Mouse (Mus musculus) thymus, adult 2 months (tissue): ENCODE results near the gene Megf9. TPM values are rescaled to one million over a fixed set of nuclear protein-coding genes. Genes with fewer than 3 reads are reported as not detected.

Experiments used
- DNase-seq: peaks from one replicate; pipeline ENCODE4 v3.0.0; 2021
- H3K27ac ChIP-seq: fragments of 200-500 bp; 2 replicates; pipeline ENCODE4 v1.5.1; 2012; ENCODE audit warnings: low read length, control low read depth; ENCODE audit not compliant: control insufficient read depth, insufficient read depth
- H3K27me3 ChIP-seq: fragments of 200-500 bp; 2 replicates; pipeline ENCODE4 v1.6.1; 2012; ENCODE audit warnings: mild to moderate bottlenecking, low read length, moderate library complexity, mixed read lengths; ENCODE audit not compliant: control insufficient read depth, insufficient read depth
- H3K36me3 ChIP-seq: fragments of 200-500 bp; 2 replicates; pipeline ENCODE4 v1.6.1; 2012; ENCODE audit warnings: mild to moderate bottlenecking, low read length, moderate library complexity; ENCODE audit not compliant: control insufficient read depth, insufficient read depth
- H3K4me1 ChIP-seq: fragments of 200-500 bp; replicated peaks from 2 replicates; pipeline ENCODE4 v1.6.1; 2012; ENCODE audit warnings: low read length; ENCODE audit not compliant: control insufficient read depth, insufficient read depth
- H3K4me3 ChIP-seq: fragments of 200-500 bp; 2 replicates; pipeline ENCODE4 v1.5.1; 2012; ENCODE audit warnings: mild to moderate bottlenecking, low read length, control low read depth, moderate library complexity; ENCODE audit not compliant: control insufficient read depth, insufficient read depth
- CTCF ChIP-seq: fragments of 200-500 bp; IDR thresholded peaks from 2 replicates; pipeline ENCODE4 v1.5.1; 2012; ENCODE audit warnings: mild to moderate bottlenecking, control low read depth, low read length, moderate library complexity, borderline replicate concordance; ENCODE audit not compliant: control insufficient read depth, poor library complexity, insufficient read depth; ENCODE audit errors: extremely low read depth
- POLR2A ChIP-seq: fragments of 200-500 bp; IDR thresholded peaks from 2 replicates; pipeline ENCODE4 v1.6.1; 2012; ENCODE audit warnings: mild to moderate bottlenecking, low read length, control low read depth, moderate library complexity; ENCODE audit not compliant: control insufficient read depth, poor library complexity, insufficient read depth; ENCODE audit errors: extremely low read depth
- WGBS: fragments of 180-500 bp; shearing (Covaris S2); methylation state at CpG from one replicate; pipeline ENCODE4 v1.1.7; 2018; 5-methylcytosine and 5-hydroxymethylcytosine counted together
- polyA plus RNA-seq: library from polyadenylated mRNA; depleted of rRNA; stranded (reverse); fragments of >200 nt; gene quantifications from 2 replicates; pipeline ENCODE4 v1.2.3, GENCODE M21; 2012; rRNA removed

Gene Megf9
- polyA plus RNA-seq, 1 experiment: 18.4 TPM

DNA sequence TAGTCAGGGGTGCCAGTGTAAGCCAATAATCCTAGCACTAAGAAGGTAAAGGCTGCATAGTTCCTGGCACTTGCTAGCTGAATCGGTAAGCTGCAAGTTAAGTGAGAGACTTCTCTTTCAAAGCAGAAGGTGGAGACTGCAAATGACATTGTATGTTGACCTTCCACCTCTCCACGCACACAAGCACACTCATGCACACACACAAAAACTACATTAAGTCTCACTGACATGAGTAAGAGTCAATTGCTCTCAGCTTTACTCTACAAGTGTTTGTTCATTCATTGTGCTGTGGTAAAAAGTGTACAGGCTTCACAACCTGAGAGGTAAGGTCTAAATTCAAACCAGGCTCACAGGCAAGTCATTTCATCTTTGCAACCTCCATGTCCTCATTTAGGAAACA, 140.1 kb downstream of the Megf9 start:
- no peak overlapping the region for H3K27ac ChIP-seq
- H3K27me3 ChIP-seq: no peaks in the 10 kb centered on the region
- no peak overlapping the region for H3K4me3 ChIP-seq
- no peaks in the 10 kb centered on the region for H3K36me3 ChIP-seq
- no peaks in the 10 kb centered on the region for H3K4me1 ChIP-seq
- TF ChIP-seq CTCF (no peak), POLR2A (no peak)
- 97% methylated on average over 2 of the region's 2 CpGs for WGBS
- no peak for DNase-seq

DNA sequence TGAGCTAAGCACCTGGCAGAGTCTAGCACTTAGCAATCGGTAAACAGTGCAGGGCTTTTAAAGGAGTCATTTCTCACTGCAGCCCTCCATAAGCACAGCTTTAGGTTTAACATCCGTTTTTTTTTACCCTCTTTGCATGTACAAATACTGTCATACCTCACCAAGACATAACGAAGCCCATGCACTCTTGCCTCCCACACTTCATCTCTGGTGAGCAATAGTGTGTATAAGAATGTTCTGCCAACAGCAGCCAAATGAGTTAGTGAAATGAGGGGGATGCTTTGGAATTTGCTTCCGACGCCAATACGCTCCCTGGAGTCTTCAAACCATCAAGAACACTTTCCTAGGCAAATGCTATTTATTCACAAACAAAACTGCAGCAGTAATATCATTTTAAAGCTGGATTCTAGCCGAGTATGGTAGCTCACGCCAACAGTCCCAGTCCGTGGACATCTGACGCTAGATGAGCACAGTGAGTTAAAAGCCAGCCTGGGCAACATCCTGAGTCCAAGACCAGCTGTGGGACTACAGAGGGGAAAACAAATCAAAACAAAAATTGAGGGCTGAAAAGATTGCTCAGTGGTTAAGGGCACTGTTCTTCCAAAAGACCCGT, 142.9 kb downstream of the Megf9 start:
- no peaks in the 10 kb centered on the region for H3K36me3 ChIP-seq
- WGBS: 95% methylated on average over 11 of the region's 11 CpGs
- no peaks in the 10 kb centered on the region for H3K27me3 ChIP-seq
- TF ChIP-seq CTCF (no peak), POLR2A (no peak)
- H3K4me1 ChIP-seq: no peaks in the 10 kb centered on the region
- DNase-seq: no peak
- no peak overlapping the region for H3K4me3 ChIP-seq
- no peak overlapping the region for H3K27ac ChIP-seq

DNA sequence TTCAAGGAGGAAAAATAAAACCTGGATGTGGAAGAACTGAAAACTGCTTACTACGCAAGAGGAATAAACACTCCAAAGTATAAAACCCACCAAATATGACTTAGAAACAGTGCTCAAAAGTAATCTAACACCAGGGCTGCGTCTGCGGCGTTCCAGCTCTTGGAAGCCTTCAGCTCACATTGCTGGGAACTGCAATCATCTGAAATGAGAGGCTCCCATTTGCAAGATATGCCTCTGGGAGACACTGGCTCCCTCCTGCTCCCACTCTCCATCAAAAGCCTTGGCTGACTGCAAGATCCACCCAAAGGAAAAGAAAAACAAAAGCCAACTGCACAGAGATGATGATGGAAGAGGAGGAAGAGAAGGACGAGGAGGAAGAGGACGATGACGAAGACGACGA, 143.7 kb downstream of the Megf9 start:
- H3K4me3 ChIP-seq: no peak overlapping the region
- H3K36me3 ChIP-seq: no peaks in the 10 kb centered on the region
- H3K4me1 ChIP-seq: no peaks in the 10 kb centered on the region
- WGBS: 93% methylated on average over 9 of the region's 9 CpGs
- H3K27ac ChIP-seq: no peak overlapping the region
- no peak for TF ChIP-seq CTCF
- no peak for TF ChIP-seq POLR2A
- no peaks in the 10 kb centered on the region for H3K27me3 ChIP-seq
- DNase-seq: no peak

DNA sequence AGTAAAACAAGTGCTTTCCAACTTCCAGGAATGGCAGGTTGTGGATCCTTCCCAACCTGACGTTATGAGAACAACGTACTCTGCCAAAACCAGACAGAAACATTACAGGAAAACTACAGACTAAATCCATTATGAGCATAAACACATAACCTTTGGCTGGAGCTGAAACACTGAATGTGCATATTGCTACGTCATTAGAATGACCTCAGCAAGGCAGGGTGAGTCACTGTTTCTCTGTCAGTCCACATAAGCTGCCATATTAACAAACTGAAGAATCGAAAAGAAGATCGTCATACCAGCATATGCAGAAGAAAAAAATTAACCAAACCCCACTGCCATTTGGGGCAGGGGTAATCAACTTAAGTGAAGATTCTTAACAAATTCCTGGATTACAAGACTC, 148.6 kb downstream of the Megf9 start:
- DNase-seq: no peak
- Histone ChIP-seq H3K4me1 (peaks cover 2% of the 10 kb centered on the region; the same call in 1 of the 2 replicates), H3K27me3 (no peaks in the 10 kb centered on the region), H3K36me3 (no peaks in the 10 kb centered on the region), H3K4me3 (no peak overlapping the region), H3K27ac (no peak overlapping the region)
- WGBS: 97% methylated on average over 5 of the region's 5 CpGs
- no peak for TF ChIP-seq CTCF
- no peak for TF ChIP-seq POLR2A

DNA sequence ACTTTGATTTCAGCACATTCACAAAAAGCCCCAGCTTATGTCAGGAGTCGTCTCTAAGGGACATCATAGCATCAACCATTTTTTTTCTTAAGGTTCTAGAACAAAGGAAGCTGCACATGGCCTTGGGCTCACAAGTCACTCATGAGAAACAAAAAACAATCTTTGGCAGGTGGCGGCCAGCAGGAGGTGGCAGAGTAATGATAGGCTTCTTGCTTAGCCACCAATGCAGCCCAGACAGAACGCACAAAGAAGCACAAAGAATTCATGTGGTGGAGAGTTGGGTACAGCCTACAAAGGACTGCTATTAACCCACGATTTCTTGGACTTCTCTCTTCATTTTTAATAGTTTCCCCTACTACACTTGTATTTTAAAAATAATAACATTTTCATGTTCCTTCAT, 157.4 kb downstream of the Megf9 start:
- Histone ChIP-seq H3K4me1 (no peaks in the 10 kb centered on the region), H3K27me3 (no peaks in the 10 kb centered on the region), H3K4me3 (no peak overlapping the region), H3K36me3 (no peaks in the 10 kb centered on the region), H3K27ac (no peak overlapping the region)
- DNase-seq: no peak
- 93% methylated on average over 4 of the region's 4 CpGs for WGBS
- TF ChIP-seq POLR2A (no peak), CTCF (no peak)

Other genes starting within 250 kb of the Megf9 start
- 13.3 and 16.4 TPM in 2 replicates for gene Cdk5rap2, start 124.6 kb downstream of the Megf9 start, polyA plus RNA-seq